Mouse (Mus musculus) MEL (cell line): ENCODE measurements around the gene Atp6ap2. TPM values are rescaled to one million over a fixed set of nuclear protein-coding genes. Genes with fewer than 3 reads are reported as not detected.

Source experiments
- DNase-seq: peaks from one replicate; pipeline ENCODE4 v3.0.0; 2011; ENCODE audit warnings: low read depth, low spot score
- H3K27ac ChIP-seq: 2 replicates; pipeline ENCODE4 v1.5.1; 2012; ENCODE audit warnings: low read depth, mild to moderate bottlenecking, control low read depth, low read length, moderate library complexity; ENCODE audit not compliant: control insufficient read depth
- H3K27me3 ChIP-seq, 2 experiments: fragments of 150-350 bp in 1 of 2; sonication (generic) in 1 of 2; 2 replicates each; pipeline ENCODE4 v1.6.1; 2012; ENCODE audit warnings: low read length in 2 of 2, mild to moderate bottlenecking in 2 of 2, improper control_type of control experiment in 1 of 2, moderate library complexity in 1 of 2; ENCODE audit not compliant: insufficient read depth in 2 of 2, control insufficient read depth in 1 of 2
- H3K36me3 ChIP-seq, 2 experiments: 2 replicates each; pipeline ENCODE4 v1.6.1; 2012 to 2014; ENCODE audit warnings: low read length in 2 of 2, improper control_type of control experiment in 1 of 2, inconsistent platforms in 1 of 2, mild to moderate bottlenecking in 1 of 2; ENCODE audit not compliant: insufficient read depth in 2 of 2, control insufficient read depth in 1 of 2
- H3K4me1 ChIP-seq, 2 experiments: fragments of 150-350 bp in 1 of 2; sonication (generic) in 1 of 2; 2 replicates each; pipeline ENCODE4 v1.6.1; 2012; ENCODE audit warnings: low read length in 2 of 2, improper control_type of control experiment in 1 of 2, mild to moderate bottlenecking in 1 of 2; ENCODE audit not compliant: insufficient read depth in 2 of 2, control insufficient read depth in 1 of 2
- H3K4me3 ChIP-seq, 2 experiments: fragments of 150-350 bp in 1 of 2; sonication (generic) in 1 of 2; 2 replicates each; pipeline ENCODE4 v1.5.1; 2012; ENCODE audit warnings: low read depth in 2 of 2, low read length in 2 of 2, mild to moderate bottlenecking in 2 of 2, moderate library complexity in 2 of 2, control low read depth in 1 of 2, improper control_type of control experiment in 1 of 2; ENCODE audit not compliant: control insufficient read depth in 1 of 2, insufficient read depth in 1 of 2
- H3K79me2 ChIP-seq: 2 replicates; pipeline ENCODE4 v1.6.1; 2012; ENCODE audit warnings: mild to moderate bottlenecking, low read length, moderate library complexity; ENCODE audit not compliant: control insufficient read depth, poor library complexity, insufficient read depth
- H3K9ac ChIP-seq: 2 replicates; pipeline ENCODE4 v1.6.1; 2012; ENCODE audit warnings: low read depth, mild to moderate bottlenecking, control low read depth, low read length, moderate library complexity; ENCODE audit not compliant: control insufficient read depth, poor library complexity, severe bottlenecking
- H3K9me3 ChIP-seq: fragments of 150-350 bp; sonication (generic); replicated peaks from 2 replicates; pipeline ENCODE4 v1.6.1; 2012; ENCODE audit warnings: mild to moderate bottlenecking, low read length, improper control_type of control experiment, moderate library complexity; ENCODE audit not compliant: insufficient read depth
- BHLHE40 ChIP-seq: IDR thresholded peaks from 2 replicates; pipeline ENCODE4 v1.6.1; 2012; ENCODE audit warnings: low read depth, mild to moderate bottlenecking, inconsistent platforms, low read length, improper control_type of control experiment, borderline replicate concordance
- CHD2 ChIP-seq: IDR thresholded peaks from 2 replicates; pipeline ENCODE4 v1.6.1; 2011; ENCODE audit warnings: low read length, improper control_type of control experiment
- CTCF ChIP-seq, 3 experiments: IDR thresholded peaks in 2 of 3; conservative IDR thresholded peaks in 1 of 3; 2 replicates each; pipeline ENCODE4 v1.5.1; 2011 to 2012; ENCODE audit warnings: low read length in 3 of 3, low read depth in 2 of 3, mild to moderate bottlenecking in 2 of 3, improper control_type of control experiment in 1 of 3, inconsistent platforms in 1 of 3, mixed read lengths in 1 of 3, moderate library complexity in 1 of 3; ENCODE audit not compliant: control insufficient read depth in 1 of 3, insufficient read depth in 1 of 3, poor library complexity in 1 of 3, severe bottlenecking in 1 of 3
- ETS1 ChIP-seq: IDR thresholded peaks from 2 replicates; pipeline ENCODE4 v1.6.1; 2012; ENCODE audit warnings: low read depth, mild to moderate bottlenecking, inconsistent platforms, low read length, improper control_type of control experiment, moderate library complexity
- HCFC1 ChIP-seq: IDR thresholded peaks from 2 replicates; pipeline ENCODE4 v1.6.1; 2012; ENCODE audit warnings: low read depth, mild to moderate bottlenecking, inconsistent platforms, low read length, improper control_type of control experiment, moderate library complexity
- JUND ChIP-seq: IDR thresholded peaks from 2 replicates; pipeline ENCODE4 v1.6.1; 2011; ENCODE audit warnings: low read depth, mild to moderate bottlenecking, improper control_type of control experiment, low read length
- NRF1 ChIP-seq: IDR thresholded peaks from 2 replicates; pipeline ENCODE4 v1.6.1; 2014; ENCODE audit warnings: low read depth, mild to moderate bottlenecking, inconsistent platforms, low read length, improper control_type of control experiment, moderate library complexity; ENCODE audit not compliant: poor library complexity, insufficient read depth, severe bottlenecking
- POLR2AphosphoS2 ChIP-seq: IDR thresholded peaks from 2 replicates; pipeline ENCODE4 v1.6.1; 2011; ENCODE audit warnings: low read length, improper control_type of control experiment
- RAD21 ChIP-seq: IDR thresholded peaks from 2 replicates; pipeline ENCODE4 v1.6.1; 2011; ENCODE audit warnings: mild to moderate bottlenecking, low read depth, low read length, improper control_type of control experiment
- SMC3 ChIP-seq: IDR thresholded peaks from 2 replicates; pipeline ENCODE4 v1.6.1; 2011; ENCODE audit warnings: low read depth, low read length, improper control_type of control experiment
- USF2 ChIP-seq, 2 experiments: IDR thresholded peaks; 2 replicates each; pipeline ENCODE4 v1.6.1; 2011 to 2012; ENCODE audit warnings: improper control_type of control experiment in 2 of 2, low read length in 2 of 2, borderline replicate concordance in 1 of 2, inconsistent platforms in 1 of 2, low read depth in 1 of 2, mild to moderate bottlenecking in 1 of 2; ENCODE audit not compliant: insufficient read depth in 1 of 2
- ZC3H11A ChIP-seq: IDR thresholded peaks from 2 replicates; pipeline ENCODE4 v1.6.1; 2012; ENCODE audit warnings: low read depth, mild to moderate bottlenecking, inconsistent platforms, low read length, improper control_type of control experiment
- polyA plus RNA-seq, 2 experiments: library from polyadenylated mRNA; stranded (reverse) in 1 of 2; unstranded in 1 of 2; fragments of >175 nt in 1 of 2; fragments of >200 nt in 1 of 2; gene quantifications; 2 replicates each; pipeline versions ENCODE4 v1.2.1 to v1.2.4; 2012; ENCODE audit warnings: low replicate concordance in 2 of 2, low read depth in 1 of 2; ENCODE audit not compliant: insufficient read length in 2 of 2, insufficient read depth in 1 of 2, missing spikeins in 1 of 2
- total RNA-seq: library from RNA; depleted of rRNA; stranded (reverse); fragments of 300-350 nt; gene quantifications from 2 replicates; pipeline ENCODE4 v1.2.3, GENCODE M21; 2012

Atp6ap2 gene
- total and polyA plus RNA-seq, 3 experiments: 47.6 to 323 (median 56.4) TPM

- Histone ChIP-seq H3K4me1 (peaks cover 3 to 13% of the 10 kb centered on the region in 2 experiments), H3K79me2 (no peaks in the 10 kb centered on the region; the same call in 1 of the 2 replicates), H3K4me3 (no peak overlapping the region), H3K27ac (no peak overlapping the region), H3K9ac (no peak overlapping the region), H3K9me3 (no peaks in the 10 kb centered on the region), H3K36me3 (peaks cover 0 to 8% of the 10 kb centered on the region in 2 experiments; a peak in 2 of 4 replicates), H3K27me3 (no peaks in the 10 kb centered on the region)
- TF ChIP-seq SMC3 (peak; percentile 42), HCFC1 (no peak), ZC3H11A (0 out of 2 replicates have a peak, but pooled peaks have one; percentile 3), CTCF (IDR thresholded peaks at IDR 0.05 in 2 of 3, conservative IDR thresholded peaks at IDR 0.05 in 1 of 3; ENCODE audit: control insufficient read depth in 1 of 3, insufficient read depth in 1 of 3, low read depth in 2 of 3, low read length in 3 of 3, poor library complexity in 1 of 3, severe bottlenecking in 1 of 3) (peak; percentile 8 to 62 (median 58); a peak in 4 of 6 replicates), RAD21 (peak; percentile 31), NRF1 (no peak)
- DNase-seq: no peak
These were observed 43.2 kb upstream of the Atp6ap2 start for GRCm38 (mm10) chrX:12544417-12544816.

- Histone ChIP-seq H3K36me3 (no peaks in the 10 kb centered on the region), H3K79me2 (no peaks in the 10 kb centered on the region), H3K9ac (no peak overlapping the region), H3K4me1 (no peaks in the 10 kb centered on the region), H3K4me3 (no peak overlapping the region)
- no peak for TF ChIP-seq ETS1
- TF ChIP-seq, all 39 proteins: peak for 0
- H3K27me3 ChIP-seq: no peaks in the 10 kb centered on the region
- no peaks in the 10 kb centered on the region for H3K9me3 ChIP-seq
- H3K27ac ChIP-seq: no peak overlapping the region
- no peak for DNase-seq
These were observed 30.5 kb upstream of the Atp6ap2 start for GRCm38 (mm10) chrX:12557086-12557485.

GRCm38 (mm10) chrX:12571407-12571806 lies 16.2 kb upstream of the Atp6ap2 start:
- DNase-seq: no peak
- H3K79me2 ChIP-seq: no peaks in the 10 kb centered on the region
- peaks cover 3 to 8% of the 10 kb centered on the region in 2 experiments; a peak in 2 of 4 replicates for H3K4me1 ChIP-seq
- no peaks in the 10 kb centered on the region for H3K27me3 ChIP-seq
- no peaks in the 10 kb centered on the region for H3K9me3 ChIP-seq
- H3K9ac ChIP-seq: no peak overlapping the region
- H3K4me3 ChIP-seq: no peak overlapping the region
- H3K36me3 ChIP-seq: peaks cover 0 to 4% of the 10 kb centered on the region in 2 experiments; a peak in 2 of 4 replicates
- TF ChIP-seq BHLHE40 (no peak), JUND (no peak), SMC3 (no peak), POLR2AphosphoS2 (no peak), USF2 (IDR thresholded peaks at IDR 0.05; ENCODE audit: borderline replicate concordance in 1 of 2, insufficient read depth in 1 of 2, low read depth in 1 of 2, low read length in 2 of 2) (no peak), CHD2 (no peak)
- TF ChIP-seq, all 39 proteins: peak for 0
- H3K27ac ChIP-seq: no peak overlapping the region
